Mouse (Mus musculus) kidney, postnatal 0 days (tissue): ENCODE results near the gene Tbccd1. TPM values are rescaled to one million over a fixed set of nuclear protein-coding genes. Genes with fewer than 3 reads are reported as not detected.

ENCODE experiments used
- ATAC-seq: fragments of 200-750 bp; cut with Nextera tagmentation; replicated peaks from 2 replicates; pipeline ENCODE4 v1.8.0; 2017; ENCODE audit warnings: low read depth, moderate number of reproducible peaks, moderate TSS enrichment, moderate library complexity; ENCODE audit not compliant: low FRiP score
- DNase-seq: peaks from one replicate; pipeline ENCODE4 v3.0.0-alpha.2; 2016; ENCODE audit warnings: low spot score
- H3K27ac ChIP-seq: fragments of 300-500 bp; sonication (generic); 2 replicates; pipeline ENCODE4 v1.5.1; 2014; ENCODE audit warnings: mild to moderate bottlenecking
- H3K27me3 ChIP-seq: fragments of 300-500 bp; sonication (generic); 2 replicates; pipeline ENCODE4 v1.6.1; 2014; ENCODE audit warnings: low read length, mixed read lengths; ENCODE audit not compliant: insufficient read depth
- H3K36me3 ChIP-seq: fragments of 300-500 bp; sonication (generic); 2 replicates; pipeline ENCODE4 v1.6.1; 2014; ENCODE audit warnings: low read length, mixed read lengths; ENCODE audit not compliant: insufficient read depth
- H3K4me1 ChIP-seq: fragments of 300-500 bp; sonication (generic); replicated peaks from 2 replicates; pipeline ENCODE4 v1.6.1; 2014; ENCODE audit warnings: antibody characterized with exemption, low read length, mixed read lengths; ENCODE audit not compliant: insufficient read depth
- H3K4me2 ChIP-seq: fragments of 300-500 bp; sonication (generic); 2 replicates; pipeline ENCODE4 v1.6.1; 2014; ENCODE audit warnings: mild to moderate bottlenecking, low read length, moderate library complexity, mixed read lengths
- H3K4me3 ChIP-seq: fragments of 300-500 bp; sonication (generic); replicated peaks from 2 replicates; pipeline ENCODE4 v1.5.1; 2014; ENCODE audit warnings: low read depth, low read length
- H3K9ac ChIP-seq: fragments of 300-500 bp; sonication (generic); 2 replicates; pipeline ENCODE4 v1.6.1; 2014; ENCODE audit warnings: low read depth, low read length
- H3K9me3 ChIP-seq: fragments of 300-500 bp; sonication (generic); replicated peaks from 2 replicates; pipeline ENCODE4 v1.6.1; 2016; ENCODE audit warnings: low read length, inconsistent platforms, mixed read lengths
- CTCF ChIP-seq: IDR thresholded peaks from 2 replicates; pipeline ENCODE4 v1.5.1; 2016; ENCODE audit warnings: antibody characterized with exemption, low read depth, mild to moderate bottlenecking, moderate library complexity
- WGBS: fragments of 180-500 bp; shearing (Covaris S2); extraction: QIAGEN DNeasy Blood & Tissue Kit; methylation state at CpG from one replicate; pipeline ENCODE4 v1.1.7; 2014; 5-methylcytosine and 5-hydroxymethylcytosine counted together
- polyA plus RNA-seq: library from polyadenylated mRNA; unstranded; fragments of >200 nt; fragmentation: Nextera tagmentation; extraction: Ambion mirVana; gene quantifications from 2 replicates; pipeline ENCODE4 v1.2.1, GENCODE M21; 2015

Gene Tbccd1
- polyA plus RNA-seq, 1 experiment from 2014 or later = 25.3 TPM

GRCm38 (mm10) chr16:22876218-22877043, 19.0 kb upstream of the Tbccd1 start:
- WGBS = 51% methylated on average over 9 of the region's 9 CpGs
- Histone ChIP-seq H3K4me3 (no peak overlapping the region), H3K9me3 (no peaks in the 10 kb centered on the region), H3K4me2 (no peak overlapping the region), H3K9ac (no peak overlapping the region), H3K27me3 (no peaks in the 10 kb centered on the region), H3K4me1 (no peaks in the 10 kb centered on the region), H3K36me3 (peaks cover 9% of the 10 kb centered on the region), H3K27ac (no peak overlapping the region)
- no peak for ATAC-seq
- TF ChIP-seq CTCF = peak; percentile 85
- peak; percentile 62 for DNase-seq

GRCm38 (mm10) chr16:22873369-22873768, 15.9 kb upstream of the Tbccd1 start:
- WGBS = 83% methylated on average over 4 of the region's 4 CpGs
- Histone ChIP-seq H3K27ac (no peak overlapping the region), H3K4me1 (no peaks in the 10 kb centered on the region), H3K36me3 (peaks cover 38% of the 10 kb centered on the region), H3K4me2 (no peak overlapping the region), H3K4me3 (no peak overlapping the region), H3K9ac (no peak overlapping the region), H3K9me3 (no peaks in the 10 kb centered on the region), H3K27me3 (no peaks in the 10 kb centered on the region)
- no peak for TF ChIP-seq CTCF
- ATAC-seq (no peak), DNase-seq (no peak)

- Histone ChIP-seq H3K9ac (no peak overlapping the region), H3K4me2 (no peak overlapping the region), H3K27me3 (no peaks in the 10 kb centered on the region), H3K9me3 (no peaks in the 10 kb centered on the region), H3K36me3 (peaks cover 45% of the 10 kb centered on the region), H3K27ac (no peak overlapping the region), H3K4me1 (no peaks in the 10 kb centered on the region), H3K4me3 (no peak overlapping the region)
- DNase-seq = no peak
- TF ChIP-seq CTCF = no peak
- WGBS = 90% methylated on average over 8 of the region's 8 CpGs
- no peak for ATAC-seq
Observed at GRCm38 (mm10) chr16:22872397-22872796, 14.9 kb upstream of the Tbccd1 start.

GRCm38 (mm10) chr16:22856773-22857172, 696 bp downstream of the Tbccd1 start:
- Histone ChIP-seq H3K36me3 (0 out of 2 replicates have a peak, but pooled peaks cover 5% of the 10 kb centered on the region), H3K27ac (peak overlapping the region; percentile 83), H3K4me3 (peak overlapping the region; percentile 96), H3K27me3 (no peaks in the 10 kb centered on the region), H3K4me1 (peaks cover 7% of the 10 kb centered on the region), H3K9ac (peak overlapping the region; percentile 66), H3K9me3 (no peaks in the 10 kb centered on the region), H3K4me2 (peak overlapping the region; percentile 70)
- 10% methylated on average over 9 of the region's 9 CpGs for WGBS
- DNase-seq (peak; percentile 10), ATAC-seq (no peak)
- TF ChIP-seq CTCF = no peak

GRCm38 (mm10) chr16:22852709-22853108, 4.8 kb downstream of the Tbccd1 start:
- H3K27ac ChIP-seq = no peak overlapping the region
- H3K36me3 ChIP-seq = 0 out of 2 replicates have a peak, but pooled peaks cover 5% of the 10 kb centered on the region
- H3K4me1 ChIP-seq = no peaks in the 10 kb centered on the region
- TF ChIP-seq CTCF = no peak
- DNase-seq (no peak), ATAC-seq (no peak)
- H3K4me2 ChIP-seq = no peak overlapping the region
- H3K9me3 ChIP-seq = no peaks in the 10 kb centered on the region
- H3K27me3 ChIP-seq = no peaks in the 10 kb centered on the region
- no peak overlapping the region for H3K4me3 ChIP-seq
- H3K9ac ChIP-seq = no peak overlapping the region
- whole genome bisulfite sequencing = 96% methylated on average over 4 of the region's 4 CpGs

- Histone ChIP-seq H3K9ac (no peak overlapping the region), H3K9me3 (no peaks in the 10 kb centered on the region), H3K27me3 (no peaks in the 10 kb centered on the region), H3K4me3 (no peak overlapping the region), H3K4me2 (no peak overlapping the region), H3K36me3 (no peaks in the 10 kb centered on the region), H3K27ac (no peak overlapping the region), H3K4me1 (0 out of 2 replicates have a peak, but pooled peaks cover 4% of the 10 kb centered on the region)
- 70% methylated on average over 1 of the region's 1 CpGs for WGBS
- TF ChIP-seq CTCF = no peak
- ATAC-seq (no peak), DNase-seq (no peak)
Observed at GRCm38 (mm10) chr16:22848331-22848730, 9.1 kb downstream of the Tbccd1 start.
